Mouse (Mus musculus): Measurements from ENCODE around the gene Ankrd11. TPM values are rescaled to one million over a fixed set of nuclear protein-coding genes. Genes with fewer than 3 reads are reported as not detected.

Ankrd11 gene
- polyA plus RNA-seq, 1 experiment from 2014 or later = 21.2 TPM

GRCm38 (mm10) chr8:122912150-122912549 is 129.9 kb downstream of the Ankrd11 start:
- ATAC-seq = no peak
- Histone ChIP-seq H3K4me2 (ENCODE audit: low read depth, low read length) (no peak overlapping the region), H3K4me3 (ENCODE audit: low read depth, low read length) (no peak overlapping the region), H3K27ac (ENCODE audit: low read depth) (no peak overlapping the region), H3K36me3 (replicated peaks; ENCODE audit: insufficient read depth, low read length) (peaks cover 47% of the 10 kb centered on the region), H3K9ac (replicated peaks) (no peak overlapping the region), H3K4me1 (ENCODE audit: insufficient read depth) (no peaks in the 10 kb centered on the region), H3K27me3 (ENCODE audit: insufficient read depth, low read length) (no peaks in the 10 kb centered on the region), H3K9me3 (ENCODE audit: low read length) (no peaks in the 10 kb centered on the region)
- DNase-seq = no peak
- WGBS (ENCODE audit: insufficient replicate concordance) = 50% methylated on average over 3 of the region's 3 CpGs
- TF ChIP-seq EP300 (IDR thresholded peaks at IDR 0.05; ENCODE audit: low read depth) (no peak), CTCF (IDR thresholded peaks at IDR 0.05; ENCODE audit: low read depth) (no peak)

- H3K4me2 ChIP-seq (ENCODE audit: low read depth, low read length) = peak overlapping the region; percentile 62
- H3K9me3 ChIP-seq (ENCODE audit: low read length) = no peaks in the 10 kb centered on the region
- H3K36me3 ChIP-seq (replicated peaks; ENCODE audit: insufficient read depth, low read length) = peaks cover 28% of the 10 kb centered on the region
- WGBS (ENCODE audit: insufficient replicate concordance) = 16% methylated on average over 6 of the region's 6 CpGs
- DNase-seq (peak; percentile 92), ATAC-seq (peak; percentile 94)
- H3K27me3 ChIP-seq (ENCODE audit: insufficient read depth, low read length) = no peaks in the 10 kb centered on the region
- TF ChIP-seq EP300 (IDR thresholded peaks at IDR 0.05; ENCODE audit: low read depth) = peak; percentile 67
- peak; percentile 98 for TF ChIP-seq CTCF (IDR thresholded peaks at IDR 0.05; ENCODE audit: low read depth)
- peak overlapping the region; percentile 77 for H3K27ac ChIP-seq (ENCODE audit: low read depth)
- H3K4me3 ChIP-seq (ENCODE audit: low read depth, low read length) = no peak overlapping the region
- peak overlapping the region; percentile 47; the same call in 1 of the 2 replicates for H3K9ac ChIP-seq (replicated peaks)
- peaks cover 14% of the 10 kb centered on the region for H3K4me1 ChIP-seq (ENCODE audit: insufficient read depth)
Observed at GRCm38 (mm10) chr8:122906463-122907021, 135.5 kb downstream of the Ankrd11 start.

- WGBS (ENCODE audit: insufficient replicate concordance) = 85% methylated on average over 4 of the region's 4 CpGs
Observed at GRCm38 (mm10) chr8:122905346-122905745, 136.7 kb downstream of the Ankrd11 start.

GRCm38 (mm10) chr8:122904496-122904895 is 137.6 kb downstream of the Ankrd11 start:
- ATAC-seq (no peak), DNase-seq (no peak)
- H3K4me1 ChIP-seq (ENCODE audit: insufficient read depth) = peaks cover 14% of the 10 kb centered on the region
- H3K4me3 ChIP-seq (ENCODE audit: low read depth, low read length) = no peak overlapping the region
- H3K27ac ChIP-seq (ENCODE audit: low read depth) = no peak overlapping the region
- WGBS (ENCODE audit: insufficient replicate concordance) = 95% methylated on average over 11 of the region's 11 CpGs
- no peaks in the 10 kb centered on the region for H3K27me3 ChIP-seq (ENCODE audit: insufficient read depth, low read length)
- no peak overlapping the region for H3K4me2 ChIP-seq (ENCODE audit: low read depth, low read length)
- no peaks in the 10 kb centered on the region for H3K9me3 ChIP-seq (ENCODE audit: low read length)
- TF ChIP-seq CTCF (IDR thresholded peaks at IDR 0.05; ENCODE audit: low read depth) (no peak), EP300 (IDR thresholded peaks at IDR 0.05; ENCODE audit: low read depth) (no peak)
- peaks cover 35% of the 10 kb centered on the region for H3K36me3 ChIP-seq (replicated peaks; ENCODE audit: insufficient read depth, low read length)
- no peak overlapping the region for H3K9ac ChIP-seq (replicated peaks)

More at GRCm38 (mm10) chr8:122905346-122905745, 136.7 kb downstream of the Ankrd11 start:
- no peak overlapping the region for H3K9ac ChIP-seq (replicated peaks)
- DNase-seq (peak; percentile 40), ATAC-seq (no peak)
- peaks cover 28% of the 10 kb centered on the region for H3K36me3 ChIP-seq (replicated peaks; ENCODE audit: insufficient read depth, low read length)
- H3K4me3 ChIP-seq (ENCODE audit: low read depth, low read length) = no peak overlapping the region
- peaks cover 14% of the 10 kb centered on the region for H3K4me1 ChIP-seq (ENCODE audit: insufficient read depth)
- no peaks in the 10 kb centered on the region for H3K27me3 ChIP-seq (ENCODE audit: insufficient read depth, low read length)
- H3K9me3 ChIP-seq (ENCODE audit: low read length) = no peaks in the 10 kb centered on the region
- TF ChIP-seq EP300 (IDR thresholded peaks at IDR 0.05; ENCODE audit: low read depth) = no peak
- no peak for TF ChIP-seq CTCF (IDR thresholded peaks at IDR 0.05; ENCODE audit: low read depth)
- H3K27ac ChIP-seq (ENCODE audit: low read depth) = no peak overlapping the region; the same call in 1 of the 2 replicates
- H3K4me2 ChIP-seq (ENCODE audit: low read depth, low read length) = no peak overlapping the region

- no peak overlapping the region for H3K27ac ChIP-seq (ENCODE audit: low read depth)
- ATAC-seq (no peak), DNase-seq (no peak)
- no peak overlapping the region for H3K4me2 ChIP-seq (ENCODE audit: low read depth, low read length)
- peaks cover 17% of the 10 kb centered on the region for H3K4me1 ChIP-seq (ENCODE audit: insufficient read depth)
- no peak overlapping the region for H3K9ac ChIP-seq (replicated peaks)
- WGBS (ENCODE audit: insufficient replicate concordance) = 88% methylated on average over 5 of the region's 5 CpGs
- H3K27me3 ChIP-seq (ENCODE audit: insufficient read depth, low read length) = no peaks in the 10 kb centered on the region
- peaks cover 40% of the 10 kb centered on the region for H3K36me3 ChIP-seq (replicated peaks; ENCODE audit: insufficient read depth, low read length)
- no peaks in the 10 kb centered on the region for H3K9me3 ChIP-seq (ENCODE audit: low read length)
- H3K4me3 ChIP-seq (ENCODE audit: low read depth, low read length) = no peak overlapping the region
- TF ChIP-seq CTCF (IDR thresholded peaks at IDR 0.05; ENCODE audit: low read depth) (no peak), EP300 (IDR thresholded peaks at IDR 0.05; ENCODE audit: low read depth) (no peak)
Observed at GRCm38 (mm10) chr8:122903002-122903401, 139.1 kb downstream of the Ankrd11 start.

GRCm38 (mm10) chr8:122902581-122902980 is 139.5 kb downstream of the Ankrd11 start:
- Histone ChIP-seq H3K4me3 (ENCODE audit: low read depth, low read length) (no peak overlapping the region), H3K9ac (replicated peaks) (no peak overlapping the region), H3K27ac (ENCODE audit: low read depth) (no peak overlapping the region), H3K4me1 (ENCODE audit: insufficient read depth) (peaks cover 18% of the 10 kb centered on the region), H3K9me3 (ENCODE audit: low read length) (no peaks in the 10 kb centered on the region), H3K36me3 (replicated peaks; ENCODE audit: insufficient read depth, low read length) (peaks cover 40% of the 10 kb centered on the region), H3K27me3 (ENCODE audit: insufficient read depth, low read length) (no peaks in the 10 kb centered on the region), H3K4me2 (ENCODE audit: low read depth, low read length) (no peak overlapping the region)
- no peak for ATAC-seq
- no peak for DNase-seq
- TF ChIP-seq CTCF (IDR thresholded peaks at IDR 0.05; ENCODE audit: low read depth) (no peak), EP300 (IDR thresholded peaks at IDR 0.05; ENCODE audit: low read depth) (no peak)
- 80% methylated on average over 3 of the region's 3 CpGs for WGBS (ENCODE audit: insufficient replicate concordance)
